Mouse (Mus musculus) stomach, postnatal 0 days (tissue): ENCODE data around the gene Gnas.

Experiments
- CTCF ChIP-seq: IDR thresholded peaks from 2 replicates; pipeline ENCODE4 v1.5.1; 2016; ENCODE audit warnings: antibody characterized with exemption, low read depth, mild to moderate bottlenecking, moderate library complexity
- EP300 ChIP-seq: optimal IDR thresholded peaks from 2 replicates; pipeline ENCODE3; 2016; ENCODE audit warnings: antibody characterized with exemption

DNA sequence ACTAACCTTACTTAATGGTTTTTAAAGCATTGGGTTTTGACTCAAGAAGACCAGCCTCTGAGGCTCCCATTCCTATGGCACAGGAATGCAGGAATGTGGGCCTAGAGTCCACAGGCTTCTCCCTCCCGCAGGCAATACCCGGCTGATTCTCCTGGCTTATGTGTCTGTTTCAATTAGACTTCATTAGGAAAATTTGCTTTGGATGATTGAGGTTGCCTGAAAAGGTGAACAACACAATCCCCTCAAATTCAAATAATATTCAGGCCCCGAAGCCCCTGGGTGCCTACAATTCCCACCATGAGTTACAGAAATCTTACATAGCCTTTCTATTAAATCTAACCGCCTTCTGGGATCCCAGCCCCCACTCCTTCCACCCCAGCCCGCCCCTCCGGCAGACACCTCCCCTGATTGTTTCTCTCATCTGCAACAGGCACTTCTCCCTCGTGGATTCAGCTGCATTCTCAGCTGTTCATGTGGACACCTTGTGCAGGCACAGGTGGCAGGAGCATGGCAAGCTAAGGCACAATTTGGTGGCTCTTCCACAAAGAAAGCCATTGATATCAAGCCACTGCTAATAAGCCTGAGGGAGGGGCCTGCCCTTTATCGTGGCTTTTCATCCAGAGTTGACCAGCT lies 7.0 kb downstream of the Gnas start:
- TF ChIP-seq CTCF (no peak), EP300 (no peak)
